Mouse (Mus musculus): ENCODE data around the gene Cpne5.
"Not testable (repeated sequence)": the region's sequence is repeated elsewhere in the genome, so short reads cannot be mapped to it uniquely, and the experiment has no call there.

Cpne5 gene

DNA sequence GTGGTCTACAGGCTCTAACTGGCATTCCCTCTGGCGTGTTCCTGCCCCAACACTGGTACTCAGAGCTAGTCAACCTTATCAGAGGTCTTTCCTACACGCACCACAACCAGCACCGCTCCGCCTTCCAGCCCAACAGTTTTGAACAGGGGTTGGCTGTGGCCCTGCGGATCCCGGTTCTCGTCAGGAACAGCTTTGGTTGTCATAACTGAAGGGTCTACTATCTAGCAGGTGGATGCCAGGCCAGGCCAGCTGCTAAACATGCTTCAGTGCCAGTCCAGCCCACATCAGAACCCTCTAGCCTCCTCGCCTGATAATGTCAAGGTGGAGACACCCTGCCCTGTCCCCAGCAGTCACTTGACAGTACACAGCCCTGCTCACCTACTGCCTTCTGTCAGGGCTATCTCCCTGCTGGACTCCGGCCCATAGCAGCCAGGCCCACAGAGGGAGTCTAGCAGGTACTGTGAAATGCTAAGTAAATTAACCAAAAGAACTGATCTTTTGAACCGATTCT is 19.1 kb upstream of the Cpne5 start:
- no peak for DNase-seq (ENCODE audit: low read depth, low spot score)

DNA sequence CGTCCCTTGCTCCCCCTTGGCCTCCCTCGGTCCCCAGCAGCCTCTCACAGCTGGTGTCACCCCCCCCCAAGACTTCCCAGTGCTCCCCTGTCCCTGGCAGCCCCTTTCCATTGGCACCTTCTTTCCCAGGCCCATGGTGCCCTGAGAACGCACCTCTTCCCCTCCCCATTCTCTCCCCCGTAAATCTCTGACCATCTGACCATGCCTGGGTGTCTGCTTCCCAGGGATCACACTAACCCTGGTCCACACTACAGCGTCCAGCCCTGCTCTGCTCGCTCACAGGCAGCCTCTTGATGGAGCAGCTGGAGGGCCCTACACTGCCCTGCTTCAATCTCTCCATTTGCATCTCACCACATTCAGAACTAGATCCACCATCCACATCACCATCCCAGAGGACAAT is 18.5 kb upstream of the Cpne5 start:
- no peak for DNase-seq (ENCODE audit: low read depth, low spot score)

DNA sequence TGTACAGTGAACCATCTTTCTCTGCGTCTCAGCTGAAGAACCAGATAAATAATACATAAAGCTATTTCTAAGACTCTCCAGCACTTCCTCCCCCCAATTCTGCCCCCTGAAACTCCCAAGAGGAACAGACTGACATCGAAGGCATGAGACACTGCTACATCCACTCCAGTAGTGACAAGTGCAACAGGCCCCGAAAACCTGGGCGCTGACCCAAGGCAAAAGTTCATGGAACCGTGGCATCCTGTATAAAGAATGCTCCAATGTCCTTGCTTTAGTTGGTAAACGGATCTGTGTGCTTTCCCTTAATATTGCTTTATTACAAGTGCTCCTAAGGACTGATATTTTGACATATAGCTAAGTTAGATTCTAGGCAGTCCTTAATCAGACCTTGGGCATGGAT is 16.8 kb upstream of the Cpne5 start:
- not testable (repeated sequence) for DNase-seq (ENCODE audit: low read depth, low spot score)

DNA sequence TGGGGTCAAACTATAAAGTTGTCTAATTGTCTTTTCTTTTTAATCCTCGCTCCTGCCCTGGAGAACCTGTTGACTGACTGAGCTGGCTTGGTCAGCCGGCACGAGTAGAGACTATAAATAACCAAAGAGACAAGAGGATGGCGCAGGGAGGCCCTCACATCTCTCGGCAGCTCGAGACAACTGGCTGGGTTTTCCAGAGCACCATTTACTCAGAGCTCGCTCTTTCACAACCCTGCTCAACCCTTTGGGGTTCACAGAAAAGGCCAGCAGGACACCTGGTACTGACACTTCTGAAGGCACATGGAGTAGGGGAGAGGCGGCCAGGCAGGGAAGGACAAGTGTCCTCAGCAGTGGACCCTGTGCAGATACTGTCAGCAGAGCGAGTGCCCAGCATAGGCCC is 15.7 kb upstream of the Cpne5 start:
- no peak for DNase-seq (ENCODE audit: low read depth, low spot score)

DNA sequence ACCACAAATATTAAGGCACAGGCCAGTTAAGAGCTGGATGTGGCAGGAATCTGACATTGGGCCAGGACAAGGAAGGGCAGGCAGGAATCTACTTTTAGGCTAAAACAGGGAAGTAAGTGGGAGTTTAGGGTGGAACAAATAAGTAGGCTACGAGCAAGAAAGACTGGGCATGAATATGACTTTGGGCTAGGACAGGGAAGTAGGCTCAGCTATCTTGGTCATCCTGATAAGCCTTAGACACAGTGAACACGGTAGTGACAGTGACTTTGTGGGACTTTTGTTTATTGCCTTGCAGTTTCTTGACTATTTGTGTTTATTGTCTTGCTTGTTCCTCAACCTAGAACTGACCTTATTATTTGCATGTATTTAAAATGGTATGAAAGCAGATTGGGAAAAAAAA is 15.3 kb upstream of the Cpne5 start:
- DNase-seq (ENCODE audit: low read depth, low spot score): no peak

DNA sequence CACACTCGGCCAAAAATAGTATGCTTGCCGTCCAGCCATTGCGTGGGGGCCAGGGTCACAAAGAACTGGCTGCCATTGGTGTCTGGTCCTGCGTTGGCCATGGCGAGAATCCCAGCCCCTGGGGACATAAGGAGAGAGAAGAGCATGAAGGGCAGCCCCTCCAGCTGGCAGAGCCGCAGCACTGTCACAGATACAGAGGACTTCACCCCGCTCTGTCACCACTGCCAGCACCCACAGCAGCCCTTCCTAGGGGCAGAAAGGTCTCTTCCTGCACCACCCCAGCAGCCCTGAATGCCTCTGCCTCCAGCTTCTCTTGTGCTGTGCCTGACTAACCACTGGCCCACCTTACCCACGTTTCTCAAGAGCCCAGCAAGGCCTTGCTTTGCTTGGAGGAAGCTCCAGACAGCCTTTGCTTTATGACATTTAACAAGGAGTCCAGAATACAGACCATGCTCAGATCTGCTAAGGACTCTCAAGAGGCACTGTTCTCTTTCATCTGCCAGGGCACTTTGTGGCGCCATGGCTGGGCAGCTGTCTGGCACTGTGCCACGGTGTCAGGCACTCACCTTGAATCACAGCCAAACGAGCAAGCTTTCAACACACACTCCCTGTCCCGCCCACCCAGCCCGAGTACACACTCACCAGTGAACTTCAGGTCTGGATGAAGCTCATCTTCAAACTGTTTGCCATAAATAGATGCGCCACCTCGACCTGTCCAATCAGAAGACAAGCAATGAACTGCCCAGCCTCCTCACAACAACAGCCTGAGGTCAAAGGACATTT is 13.8 kb upstream of the Cpne5 start:
- no peak for DNase-seq (ENCODE audit: low read depth, low spot score)

DNA sequence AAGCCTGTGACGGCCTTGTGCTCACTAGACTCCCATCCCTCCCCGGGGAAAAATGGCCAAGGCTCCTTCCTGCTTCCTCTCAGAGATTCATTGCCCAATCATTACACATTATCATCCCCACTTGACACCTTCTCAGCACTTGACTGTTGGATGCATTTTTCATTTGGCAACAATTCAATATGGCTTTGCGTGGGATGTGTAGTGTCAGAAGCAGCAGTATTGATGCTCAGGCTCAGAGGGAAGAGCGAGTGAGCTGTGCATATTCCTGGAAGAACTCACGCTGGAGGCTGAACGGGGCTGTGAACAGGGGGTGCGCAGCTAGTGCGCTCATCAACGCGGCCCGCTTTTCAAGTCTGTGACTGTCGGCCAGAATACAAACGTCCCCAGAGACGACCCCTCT is 13.0 kb upstream of the Cpne5 start:
- DNase-seq (ENCODE audit: low read depth, low spot score): not testable (repeated sequence)

DNA sequence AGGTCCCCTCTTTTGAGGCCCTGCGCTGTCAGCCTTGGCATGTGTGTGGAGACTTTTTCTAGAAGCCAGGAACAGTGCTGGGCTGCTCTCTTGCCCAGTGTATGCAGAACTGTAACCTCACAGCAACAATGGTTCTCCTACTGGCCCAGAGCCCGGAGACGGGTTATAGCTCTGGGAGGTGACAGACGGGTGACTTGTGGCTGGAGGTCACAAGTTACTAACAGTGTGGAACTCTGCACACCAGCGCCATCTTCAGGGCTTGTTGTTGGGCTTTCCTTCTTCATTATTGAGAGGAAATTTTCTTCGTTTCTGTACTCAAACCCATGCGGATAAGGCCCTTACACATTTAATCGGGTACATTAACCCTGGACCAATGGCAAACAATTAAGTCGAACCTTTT is 11.5 kb upstream of the Cpne5 start:
- no peak for DNase-seq (ENCODE audit: low read depth, low spot score)

DNA sequence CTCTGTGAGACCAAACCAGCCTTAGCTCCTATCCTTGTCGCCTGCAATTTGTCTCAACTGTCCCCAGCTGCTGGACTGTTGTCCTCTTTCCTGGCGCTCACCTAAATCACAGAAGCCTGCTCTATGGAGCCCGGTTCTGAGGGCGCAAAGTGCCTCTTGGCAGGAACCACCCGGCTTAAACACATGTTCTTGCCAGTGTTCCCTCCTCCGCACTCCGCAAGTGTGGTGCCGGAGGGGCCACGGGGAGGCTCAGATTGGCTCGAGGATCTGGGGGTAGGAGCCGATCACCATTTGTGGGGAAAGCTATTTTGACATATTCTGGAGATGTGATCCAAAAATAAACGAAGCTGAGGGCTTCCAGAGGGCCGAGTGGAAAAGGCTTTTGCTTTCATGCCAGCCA is 9.9 kb upstream of the Cpne5 start:
- DNase-seq (ENCODE audit: low read depth, low spot score): no peak

DNA sequence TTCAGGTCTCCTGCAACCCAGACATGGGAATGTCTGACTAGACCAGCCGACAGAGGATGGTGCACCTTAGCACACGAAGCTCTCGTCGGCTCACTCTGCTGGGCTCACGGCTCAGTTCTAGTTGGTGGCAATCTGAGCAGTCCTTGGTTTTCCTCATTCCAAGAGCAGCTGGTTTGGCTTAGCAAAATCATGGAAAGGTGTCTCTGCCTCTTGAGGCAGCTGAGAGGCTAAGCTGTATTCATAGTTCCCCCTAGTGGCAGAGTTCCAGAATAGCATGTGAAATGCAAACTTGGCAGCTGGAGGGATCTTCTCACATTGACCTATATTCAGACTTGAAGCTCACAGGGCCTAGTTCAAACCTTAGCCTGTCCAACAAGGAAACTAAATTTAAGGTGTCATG is 8.6 kb upstream of the Cpne5 start:
- DNase-seq (ENCODE audit: low read depth, low spot score): no peak

DNA sequence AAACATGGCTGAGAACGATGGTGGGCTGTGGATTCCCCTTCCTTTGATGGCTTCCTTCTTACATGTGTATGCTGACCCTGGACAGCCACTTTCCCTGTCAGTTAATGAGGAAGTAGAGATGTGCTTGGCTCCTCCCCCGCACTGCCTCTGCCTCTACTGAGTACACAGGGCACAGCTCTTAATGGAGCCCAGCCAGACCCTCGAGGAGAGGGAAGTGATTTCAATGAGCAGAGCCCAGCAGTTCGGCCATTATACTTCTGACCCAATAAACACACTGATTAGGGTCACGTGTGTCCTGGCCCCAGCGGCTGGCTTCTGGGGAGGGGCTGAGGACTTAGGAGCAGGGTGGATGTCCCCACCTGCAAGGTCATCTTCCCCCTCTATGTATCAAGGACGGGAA is 7.8 kb upstream of the Cpne5 start:
- no peak for DNase-seq (ENCODE audit: low read depth, low spot score)

DNA sequence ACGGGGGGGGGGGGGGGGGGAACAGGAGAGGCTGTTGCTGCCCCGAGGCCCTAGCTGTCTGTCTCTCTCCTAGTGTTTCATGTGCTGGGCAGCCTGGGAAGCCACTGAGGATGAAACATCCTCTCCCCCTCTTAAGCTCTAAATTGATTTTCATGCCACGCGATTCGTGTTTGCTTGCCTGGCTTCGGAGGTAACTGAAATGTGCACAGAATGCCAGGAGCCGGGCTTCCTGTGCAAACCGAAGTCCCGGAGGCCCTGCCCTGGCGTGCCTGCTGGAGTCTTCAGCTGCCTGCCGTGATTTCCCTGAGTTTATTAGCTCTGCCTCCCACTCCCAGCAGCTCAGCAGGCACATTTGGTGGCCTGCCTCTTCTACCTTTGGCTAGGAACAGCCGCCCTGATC is 6.9 kb upstream of the Cpne5 start:
- DNase-seq (ENCODE audit: low read depth, low spot score): no peak

DNA sequence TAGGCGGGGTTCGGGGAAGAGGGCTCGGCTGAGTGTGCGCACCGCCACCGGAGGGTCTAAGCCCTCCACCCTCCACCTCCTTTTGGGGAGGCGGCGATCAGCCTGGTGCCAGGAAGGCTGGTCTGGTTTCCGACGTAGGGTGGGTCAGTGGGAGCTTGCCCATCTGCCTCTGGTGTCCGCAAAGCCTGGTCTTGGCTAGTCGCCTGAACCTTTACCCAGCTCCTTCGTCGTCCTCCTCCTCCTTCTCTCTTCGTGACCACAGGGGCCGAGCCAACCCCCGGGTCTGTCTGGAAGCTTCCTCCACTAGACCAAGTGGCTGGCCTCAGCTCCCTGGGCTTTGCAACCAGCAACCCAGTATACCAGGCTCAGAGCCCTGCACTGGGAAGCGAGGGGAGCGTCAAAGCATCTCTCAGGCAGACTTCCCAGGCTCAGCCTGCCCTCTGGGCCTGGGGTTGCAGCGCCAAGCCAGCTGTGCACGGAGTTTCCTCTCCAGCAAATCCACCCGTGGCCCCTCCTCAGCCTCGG is 516 bp upstream of the Cpne5 start:
- DNase-seq (ENCODE audit: low read depth, low spot score): no peak

DNA sequence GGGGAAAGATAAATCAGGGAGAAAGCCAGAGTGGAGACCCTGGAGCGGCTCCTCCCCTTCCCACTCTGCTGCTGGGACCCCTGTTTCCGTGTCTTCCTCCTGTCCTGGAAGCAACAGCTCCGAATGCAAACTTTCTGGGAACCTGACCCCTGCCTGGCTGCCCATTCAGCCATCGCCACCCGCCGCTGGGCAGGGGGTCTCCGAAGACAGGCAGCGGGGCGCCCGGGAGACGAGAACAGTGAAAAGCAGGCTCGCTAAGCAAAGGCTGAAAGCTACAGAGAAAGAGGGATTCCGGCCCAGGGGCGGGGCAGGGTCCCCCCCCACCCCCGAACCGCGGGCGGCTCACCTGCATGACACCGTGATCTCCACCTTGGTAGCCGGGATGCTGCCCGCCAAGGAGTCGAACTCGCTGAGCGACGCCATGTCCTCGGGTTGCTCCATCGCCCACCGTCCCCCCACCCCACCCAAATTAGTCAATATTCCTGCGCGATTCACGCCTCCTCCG is 648 bp downstream of the Cpne5 start:
- DNase-seq (ENCODE audit: low read depth, low spot score): no peak

DNA sequence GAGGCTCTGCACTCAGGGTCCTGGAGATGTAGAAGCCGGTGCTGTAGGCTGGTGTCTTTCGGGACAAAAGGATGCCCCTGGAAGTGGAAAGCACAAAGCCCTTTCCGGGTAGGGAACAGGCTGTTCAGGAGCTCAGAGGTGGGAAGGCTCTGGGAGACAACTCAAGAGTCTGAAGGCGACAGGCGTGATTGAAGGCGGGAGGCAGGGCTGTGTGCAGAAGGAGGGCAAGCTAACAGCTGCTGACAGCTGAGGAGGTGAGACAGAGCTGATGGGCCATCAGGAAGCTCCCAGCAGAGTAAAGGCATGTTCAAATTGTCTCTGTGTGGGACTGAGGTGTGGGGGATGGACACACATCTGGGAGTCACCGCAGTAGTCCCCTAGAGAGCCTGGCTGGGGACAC is 1.9 kb downstream of the Cpne5 start:
- no peak for DNase-seq (ENCODE audit: low read depth, low spot score)

DNA sequence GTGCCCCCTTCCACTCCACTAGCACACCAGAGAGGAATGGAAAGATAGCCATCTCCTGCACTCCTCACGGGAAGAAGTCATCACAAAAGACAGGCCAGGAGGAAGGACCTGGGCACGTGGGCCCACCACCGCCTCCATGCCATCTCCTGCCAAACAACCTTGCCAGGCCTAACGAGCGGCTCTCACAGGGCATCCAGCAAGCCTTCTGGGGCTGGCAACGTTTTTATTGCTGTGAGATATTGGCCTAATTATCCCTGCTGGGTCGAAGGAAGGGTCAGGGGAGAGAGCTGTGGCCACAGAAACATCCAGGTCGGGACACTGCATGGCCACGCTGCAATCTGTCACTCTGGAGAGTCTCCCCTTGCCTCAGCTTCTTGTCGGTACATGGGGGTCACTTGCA is 6.9 kb downstream of the Cpne5 start:
- no peak for DNase-seq (ENCODE audit: low read depth, low spot score)

DNA sequence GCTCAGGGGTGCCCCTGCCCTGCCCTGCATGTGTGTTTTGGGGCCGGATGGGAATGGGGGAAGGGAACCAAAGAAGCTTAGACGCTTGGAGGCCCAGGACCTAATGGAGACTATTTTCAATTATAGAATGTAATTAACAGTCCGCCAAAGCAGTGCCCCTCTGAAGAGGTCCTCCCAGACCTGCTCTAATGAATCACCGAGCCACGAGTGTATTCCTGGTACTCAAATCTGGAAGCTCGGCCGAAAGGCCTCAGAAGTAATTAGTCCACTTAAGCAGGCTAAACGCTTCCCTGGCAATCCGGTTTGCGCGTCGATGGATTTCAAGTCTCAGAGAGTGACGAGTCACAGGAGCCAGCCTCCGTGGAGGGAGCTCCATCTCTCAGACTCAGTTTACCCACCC is 17.3 kb downstream of the Cpne5 start:
- DNase-seq (ENCODE audit: low read depth, low spot score): no peak

DNA sequence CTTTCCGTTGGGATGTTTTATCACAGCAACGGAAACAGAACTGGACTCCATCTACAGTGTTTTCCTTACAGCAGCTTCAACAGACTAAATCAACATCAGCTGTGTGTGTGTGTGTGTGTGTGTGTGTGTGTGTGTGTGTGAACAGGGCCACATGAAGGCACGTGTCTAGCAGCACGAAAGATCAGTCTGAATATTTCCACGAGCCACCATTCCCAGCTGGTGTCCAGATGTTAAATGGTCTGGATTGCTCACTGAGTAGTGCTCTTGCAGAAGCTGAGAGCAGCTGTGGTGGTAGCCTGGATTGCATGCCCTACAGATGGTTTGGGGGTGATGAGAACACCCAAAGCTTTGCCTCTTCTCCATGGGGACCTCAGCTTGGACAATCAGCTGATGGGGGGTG is 19.9 kb downstream of the Cpne5 start:
- DNase-seq (ENCODE audit: low read depth, low spot score): no peak

DNA sequence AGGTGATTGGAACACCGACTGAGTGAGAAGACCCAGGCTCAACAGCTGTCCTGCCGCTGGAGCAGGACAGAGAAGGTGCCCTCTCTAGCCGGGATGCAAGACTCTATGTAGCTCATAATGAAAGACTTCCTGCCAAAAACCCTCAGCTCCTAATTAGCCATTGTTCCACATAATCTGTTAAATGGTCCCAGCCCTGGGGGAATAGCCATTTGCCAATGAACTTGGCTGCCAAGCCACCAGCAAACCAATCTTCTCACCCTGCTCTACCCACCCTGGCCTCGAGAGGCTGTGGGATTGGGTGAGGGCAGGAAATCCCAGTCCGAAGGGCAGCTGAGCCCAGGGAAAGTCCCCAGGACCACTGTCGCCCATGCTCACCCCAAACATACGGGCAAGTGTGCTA is 21.9 kb downstream of the Cpne5 start:
- DNase-seq (ENCODE audit: low read depth, low spot score): no peak

DNA sequence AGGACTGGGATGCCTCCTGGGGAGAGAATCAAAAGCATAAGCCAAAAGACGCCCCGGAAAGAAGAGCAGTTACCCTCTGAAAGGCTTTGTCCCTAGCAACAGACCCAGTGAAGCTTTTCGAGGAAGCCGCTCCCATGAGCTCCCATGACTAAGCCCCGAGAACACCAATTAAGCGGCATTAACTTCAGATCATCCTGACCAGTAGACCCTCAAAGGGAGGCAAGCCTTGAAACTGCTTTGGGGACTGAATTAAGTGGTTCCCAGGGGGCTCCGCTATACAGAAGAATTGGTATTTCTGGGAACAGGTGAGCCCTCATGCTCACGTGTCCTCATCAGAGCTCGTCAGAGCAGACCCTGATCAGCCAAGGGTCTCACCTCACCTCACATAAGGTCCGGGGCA is 23.3 kb downstream of the Cpne5 start:
- DNase-seq (ENCODE audit: low read depth, low spot score): no peak

DNA sequence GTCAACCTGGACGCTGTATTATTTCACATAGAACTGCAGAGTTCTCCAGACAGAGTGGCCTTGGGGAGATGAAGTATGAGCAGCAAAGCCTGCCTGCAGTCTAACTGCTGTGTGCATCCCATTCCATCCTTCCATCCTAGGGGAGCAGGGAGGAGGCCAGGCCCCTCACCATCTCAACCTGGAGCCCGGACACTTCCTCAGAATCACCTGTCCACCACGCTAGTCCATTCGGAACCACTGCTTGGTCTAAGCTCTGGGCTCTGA is 23.8 kb downstream of the Cpne5 start:
- no peak for DNase-seq (ENCODE audit: low read depth, low spot score)

DNA sequence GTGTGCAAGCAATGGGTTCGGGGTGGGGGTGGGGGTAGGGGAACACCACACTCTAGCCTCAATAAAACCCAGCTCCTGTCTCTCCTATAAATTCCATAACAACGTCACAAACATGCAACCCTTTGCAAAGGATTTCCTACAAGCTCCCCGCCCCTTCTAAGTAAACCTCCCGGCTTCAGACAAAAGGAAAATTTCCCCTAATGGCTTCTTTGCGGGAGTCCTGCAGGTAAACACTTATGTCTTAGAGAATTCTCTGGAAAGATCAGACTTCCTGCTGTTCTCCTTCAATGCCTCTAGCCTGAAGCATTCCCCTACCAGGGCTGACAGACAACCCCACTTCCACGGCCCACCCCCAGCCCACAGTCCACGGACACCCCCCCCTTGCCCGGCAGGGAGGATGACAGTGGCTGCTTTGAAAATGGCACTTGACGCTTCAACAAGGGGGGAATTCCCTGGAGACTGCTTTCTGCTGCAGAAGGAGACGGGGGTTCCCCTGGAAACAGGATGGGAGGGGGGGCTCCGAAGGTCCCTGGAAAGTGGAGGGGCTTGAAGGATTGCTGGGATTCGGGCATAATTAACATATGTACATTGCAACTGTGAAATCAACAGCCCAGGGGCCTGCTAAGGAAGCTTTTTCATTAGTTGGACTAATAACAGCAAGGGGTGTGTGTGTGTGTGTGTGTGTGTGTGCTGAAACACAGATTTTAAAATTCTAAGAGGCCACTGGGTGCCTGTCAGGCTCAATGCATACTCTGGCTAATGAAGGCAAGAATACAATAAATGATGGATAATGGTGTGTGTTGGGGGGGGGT is 24.4 kb downstream of the Cpne5 start:
- no peak for DNase-seq (ENCODE audit: low read depth, low spot score)

DNA sequence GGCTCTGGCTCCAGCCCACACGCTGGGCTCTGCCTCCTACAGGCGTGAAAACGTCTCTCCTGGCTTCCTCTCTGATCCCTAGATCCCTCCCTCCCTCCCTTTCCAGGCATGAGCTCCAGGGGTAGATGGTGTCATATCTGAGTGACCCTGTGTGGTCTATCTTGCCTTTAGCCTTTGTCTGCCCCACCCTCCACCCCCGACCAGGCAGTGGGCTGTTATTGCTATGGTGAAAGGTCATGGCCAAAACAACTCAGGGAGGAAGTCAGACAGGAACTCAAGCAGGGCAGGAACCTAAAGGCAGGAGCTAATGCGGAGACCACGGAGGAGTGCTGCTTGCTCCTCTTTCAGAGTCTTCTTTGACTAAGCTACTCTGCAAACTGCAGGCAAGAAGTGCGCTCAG is 26.1 kb downstream of the Cpne5 start:
- DNase-seq (ENCODE audit: low read depth, low spot score): no peak

Measured in c-Kit-negative CD71-positive TER-119-positive erythroid progenitor cells, embryonic 14.5 days (primary cell).